Mouse (Mus musculus): ENCODE measurements around the gene Rgl1.

The Rgl1 gene

DNA sequence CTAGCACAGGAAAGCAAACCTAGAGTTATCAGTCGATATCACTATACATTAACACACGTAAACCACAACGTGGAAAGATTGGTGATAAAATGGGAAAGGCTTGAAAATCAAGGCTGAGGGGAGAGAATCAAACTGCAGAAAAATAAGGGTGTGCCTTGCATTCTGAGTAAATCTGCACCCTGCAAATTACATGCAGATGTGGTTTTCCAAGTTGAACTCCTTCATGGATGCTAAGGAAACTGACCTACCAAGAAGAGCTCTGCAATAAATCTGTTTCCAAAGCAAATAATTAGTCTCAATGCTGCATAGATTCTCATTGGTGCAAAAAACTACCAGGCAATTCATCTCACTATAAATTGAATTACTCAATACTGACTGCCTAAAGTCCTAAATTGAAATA, 178.7 kb downstream of the Rgl1 start:
- no peak for DNase-seq (ENCODE audit: low spot score)

GRCm38 (mm10) chr1:152585385-152585984, 180.7 kb downstream of the Rgl1 start:
- no peak for DNase-seq (ENCODE audit: low spot score)

DNA sequence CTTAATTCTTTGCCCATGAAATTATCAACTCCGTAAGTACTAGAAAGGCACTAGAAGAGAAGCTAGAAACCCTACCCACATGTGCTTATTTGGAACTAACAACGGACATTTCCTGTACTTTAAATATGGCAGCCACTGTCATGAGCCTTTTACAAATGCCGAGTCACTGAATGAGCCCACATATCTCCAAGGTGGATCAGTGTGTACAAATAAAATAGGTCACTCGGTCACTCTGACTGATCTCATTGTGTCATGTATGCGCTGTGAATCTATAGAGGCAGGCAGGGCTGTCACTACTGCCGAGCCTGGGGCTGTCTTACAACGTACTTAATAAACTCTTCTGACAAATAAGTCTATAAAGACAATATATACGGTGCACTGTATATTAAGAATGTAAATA, 181.2 kb downstream of the Rgl1 start:
- no peak for DNase-seq (ENCODE audit: low spot score)

- DNase-seq (ENCODE audit: low spot score), result no peak
These were observed 184.8 kb downstream of the Rgl1 start for GRCm38 (mm10) chr1:152581127-152581905.

- no peak for DNase-seq (ENCODE audit: low spot score)
These were observed 187.2 kb downstream of the Rgl1 start for GRCm38 (mm10) chr1:152578944-152579343.

DNA sequence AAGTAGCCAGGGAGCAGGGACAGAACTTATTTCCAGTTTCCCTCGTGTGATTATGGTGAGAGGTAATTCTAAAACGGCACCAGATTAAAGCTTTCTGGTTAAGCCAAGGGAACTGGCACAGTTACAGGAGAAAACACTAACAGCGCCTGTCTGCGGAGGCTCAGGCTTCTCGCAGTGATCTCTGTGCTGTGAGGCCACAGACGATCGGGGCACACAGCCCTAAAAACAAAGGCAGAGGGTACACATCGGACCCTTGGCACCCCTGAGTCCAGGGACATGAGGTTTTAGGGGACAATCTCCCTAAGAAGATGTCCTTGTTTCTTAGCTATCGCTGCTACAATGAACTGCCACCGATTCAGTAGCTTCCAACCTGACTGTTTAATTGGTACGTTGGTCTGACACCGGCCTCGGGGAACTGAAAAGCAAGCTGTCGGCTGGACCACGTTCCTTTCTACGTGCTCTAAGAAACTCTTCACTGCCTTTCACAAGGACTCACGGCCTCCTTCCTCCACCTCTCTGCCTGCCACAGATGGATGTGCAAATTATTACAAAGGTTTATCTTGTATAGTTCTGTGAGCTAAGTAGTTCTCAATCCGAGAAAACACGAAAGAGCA, 187.9 kb downstream of the Rgl1 start:
- no peak for DNase-seq (ENCODE audit: low spot score)

GRCm38 (mm10) chr1:152576614-152577144, 189.5 kb downstream of the Rgl1 start:
- DNase-seq (ENCODE audit: low spot score), result peak; percentile 67

DNA sequence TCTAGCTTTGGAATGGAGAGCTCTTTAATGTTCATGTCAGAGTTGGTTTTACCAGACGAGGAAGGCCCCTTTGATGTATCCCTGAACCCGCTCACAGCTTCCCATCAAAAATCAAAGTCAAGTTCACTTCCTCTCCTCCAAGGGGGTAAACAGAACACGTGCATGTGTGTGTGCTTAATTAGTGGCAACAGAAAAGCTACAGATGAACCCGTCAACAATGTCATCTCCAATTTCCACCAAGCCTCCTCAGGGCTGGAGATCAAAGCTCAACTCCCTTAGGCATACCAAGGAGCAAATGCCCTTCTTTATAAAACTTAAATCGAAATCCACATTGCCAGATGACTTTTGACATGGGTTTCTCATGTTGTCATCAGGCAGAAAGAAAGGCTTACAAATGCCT, 191.1 kb downstream of the Rgl1 start:
- DNase-seq (ENCODE audit: low spot score), result peak; percentile 30

DNA sequence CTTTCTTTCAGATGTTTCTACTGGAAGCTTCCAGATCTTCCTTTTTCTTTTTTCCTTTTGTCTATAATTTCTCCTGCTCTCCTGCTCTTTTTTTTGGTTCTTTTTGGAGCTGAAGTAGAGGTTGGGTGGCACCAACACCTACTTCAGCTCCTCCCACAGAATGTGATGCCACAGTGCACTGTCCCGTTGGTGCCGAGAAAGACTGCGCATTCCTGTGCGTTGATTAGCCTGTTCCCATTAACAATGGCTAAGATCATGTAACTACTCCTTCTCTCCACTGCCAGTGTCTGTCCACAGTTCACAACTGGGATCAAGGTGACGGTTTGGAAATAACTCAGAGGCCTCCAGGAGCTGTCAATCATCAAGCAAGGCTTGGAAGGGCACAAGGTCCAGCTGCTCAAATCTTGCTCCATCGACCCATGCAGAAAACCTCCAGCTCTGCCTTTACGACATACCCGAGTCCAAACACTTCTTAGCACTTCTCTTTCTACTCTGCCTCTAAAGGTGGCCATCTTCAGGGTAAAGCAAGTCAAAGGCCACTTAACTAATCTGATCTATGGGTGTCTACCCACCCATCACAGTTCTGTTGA, 192.6 kb downstream of the Rgl1 start:
- no peak for DNase-seq (ENCODE audit: low spot score)

DNA sequence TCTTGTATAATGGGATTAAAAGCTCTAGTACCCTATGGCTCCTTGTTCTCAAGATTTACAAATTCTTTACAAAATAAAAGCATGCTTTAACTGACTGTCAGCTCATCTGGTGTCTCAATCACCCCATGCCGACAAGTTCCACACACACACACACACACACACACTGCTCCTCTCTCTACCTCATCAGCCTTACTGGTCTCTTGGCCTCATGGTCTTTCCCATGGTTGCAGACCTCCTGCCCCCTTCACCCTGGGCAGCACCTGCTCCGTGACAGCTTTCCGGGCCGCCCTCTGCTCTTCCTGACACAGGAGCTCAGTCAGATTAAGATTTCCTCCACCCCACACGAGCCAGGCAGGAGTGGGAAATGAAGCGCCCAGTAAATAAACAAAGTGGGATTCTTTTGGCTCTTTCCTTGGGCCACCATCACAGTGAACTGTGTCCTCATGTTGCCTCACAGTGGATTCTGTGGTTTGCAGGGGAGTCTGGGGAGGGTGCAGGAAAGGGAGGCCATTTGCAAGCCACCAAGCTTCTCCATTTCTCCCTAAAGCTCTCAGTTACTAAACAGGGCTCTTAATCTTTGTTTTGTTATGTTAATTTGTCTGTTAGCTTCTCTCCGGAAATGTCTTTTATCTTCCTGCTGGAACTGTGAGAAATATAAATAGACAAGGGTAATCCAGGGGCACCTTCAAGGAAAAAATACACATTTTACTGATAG, 193.2 kb downstream of the Rgl1 start:
- DNase-seq (ENCODE audit: low spot score), result no peak

DNA sequence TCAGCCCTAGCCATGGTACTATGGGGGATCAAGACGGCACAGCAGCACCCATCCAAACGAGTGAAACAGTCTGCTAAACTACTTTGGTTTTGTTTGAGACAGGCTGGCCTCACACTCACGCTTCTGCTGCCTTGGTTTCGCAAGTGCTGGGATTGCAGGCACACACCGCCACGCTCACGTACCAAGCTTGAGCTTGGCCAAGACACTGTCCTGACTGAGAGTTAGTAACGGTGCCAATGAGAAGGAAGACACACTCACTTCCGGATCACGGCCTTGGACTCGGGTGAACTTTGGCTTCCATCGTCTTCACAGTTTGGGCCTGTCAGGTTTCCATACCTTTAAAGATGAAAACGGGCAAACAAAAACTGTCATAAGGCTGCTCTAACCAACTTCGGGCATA, 194.8 kb downstream of the Rgl1 start:
- no peak for DNase-seq (ENCODE audit: low spot score)

GRCm38 (mm10) chr1:152570681-152571080, 195.5 kb downstream of the Rgl1 start:
- DNase-seq (ENCODE audit: low spot score), result no peak

- peak; percentile 56 for DNase-seq (ENCODE audit: low spot score)
These were observed 202.9 kb downstream of the Rgl1 start for GRCm38 (mm10) chr1:152563282-152563681.

DNA sequence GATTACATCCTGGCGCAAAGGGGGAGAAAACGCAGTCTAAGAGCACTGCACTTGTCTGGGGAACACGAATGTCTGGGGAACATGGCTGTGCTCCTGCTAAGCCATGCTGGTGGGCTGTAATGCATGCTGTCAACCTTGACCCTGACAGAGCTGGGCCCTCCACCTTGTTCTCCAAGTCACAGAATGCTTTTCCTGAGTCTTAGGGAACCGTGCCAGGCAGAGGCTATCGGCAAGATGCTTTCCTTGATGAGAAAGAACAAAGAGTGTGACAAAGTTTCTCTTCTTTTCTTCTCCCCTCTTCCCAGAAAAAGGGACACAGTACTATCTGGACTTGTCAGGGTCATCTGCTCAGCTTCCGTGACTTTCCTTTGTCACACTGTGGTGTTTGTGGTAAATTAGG, 203.3 kb downstream of the Rgl1 start:
- DNase-seq (ENCODE audit: low spot score), result no peak

DNA sequence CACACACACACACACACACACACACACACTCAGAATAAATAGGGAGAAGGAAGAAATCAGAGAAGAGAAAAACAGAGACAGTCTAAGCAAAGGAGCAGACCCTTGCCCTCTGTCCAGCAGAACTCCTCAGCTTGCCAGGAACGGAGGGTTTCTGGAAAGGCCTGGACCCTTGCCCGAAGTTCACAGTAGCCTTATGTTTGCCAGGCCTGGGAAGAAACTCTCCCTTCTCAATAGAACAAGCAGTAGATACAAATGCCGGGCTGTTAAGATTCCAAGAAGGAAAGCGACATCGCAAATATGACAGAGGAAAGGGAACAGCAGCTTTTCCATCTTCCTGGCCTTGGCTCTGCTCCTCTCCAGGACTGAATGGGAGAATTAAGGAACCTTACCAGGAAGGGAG, 205.7 kb downstream of the Rgl1 start:
- DNase-seq (ENCODE audit: low spot score), result no peak

GRCm38 (mm10) chr1:152556576-152557281, 209.4 kb downstream of the Rgl1 start:
- no peak for DNase-seq (ENCODE audit: low spot score)

- peak; percentile 81 for DNase-seq (ENCODE audit: low spot score)
These were observed 210.1 kb downstream of the Rgl1 start for GRCm38 (mm10) chr1:152555944-152556573.

- no peak for DNase-seq (ENCODE audit: low spot score)
These were observed 212.1 kb downstream of the Rgl1 start for GRCm38 (mm10) chr1:152553912-152554547.

- DNase-seq (ENCODE audit: low spot score), result no peak
These were observed 215.2 kb downstream of the Rgl1 start for GRCm38 (mm10) chr1:152550973-152551372.

GRCm38 (mm10) chr1:152550544-152550943, 215.6 kb downstream of the Rgl1 start:
- DNase-seq (ENCODE audit: low spot score), result peak; percentile 42

All from embryo, embryonic 10.5 days (tissue).